Mouse (Mus musculus): Measurements from ENCODE around the gene Clec2g. TPM values are rescaled to one million over a fixed set of nuclear protein-coding genes. Genes with fewer than 3 reads are reported as not detected.
"Not testable (repeated sequence)": the region's sequence is repeated elsewhere in the genome, so short reads cannot be mapped to it uniquely, and the experiment has no call there.

Clec2g gene
- polyA plus RNA-seq, 1 experiment = 0.66 TPM

DNA sequence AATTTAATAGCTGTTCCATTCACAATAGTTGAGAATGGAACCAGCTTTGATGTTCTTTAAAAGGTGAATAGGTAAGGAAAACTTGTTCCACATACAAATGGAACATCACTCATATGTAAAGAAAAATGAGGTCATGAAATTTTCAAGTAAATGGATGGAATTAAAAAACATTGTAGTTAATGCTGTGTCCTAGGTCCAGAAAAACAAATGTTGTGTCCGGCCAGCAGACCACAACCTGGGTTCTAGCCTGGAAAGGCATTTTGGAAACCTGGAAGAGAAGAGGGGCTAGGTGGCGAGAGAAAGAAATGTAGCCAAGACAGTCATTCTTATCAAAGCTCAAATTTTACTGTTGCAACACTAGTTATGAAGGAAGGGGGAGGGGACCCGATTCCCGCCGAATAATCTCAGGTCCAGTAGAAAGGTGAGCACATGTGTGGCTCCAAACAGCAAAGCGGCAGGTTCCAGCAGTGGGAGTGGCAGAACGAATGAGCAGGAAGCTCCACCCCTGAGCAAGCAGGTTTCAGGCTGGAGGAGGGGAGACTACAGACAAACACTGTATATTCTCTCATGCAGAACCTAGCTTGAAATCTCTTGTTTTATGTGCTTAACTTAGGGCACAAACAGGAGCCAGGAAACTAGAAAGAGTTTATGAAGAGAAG is 75.8 kb downstream of the Clec2g start:
- not testable (repeated sequence) for DNase-seq (ENCODE audit: extremely low spot score in 1 of 2, low spot score in 1 of 2)

DNA sequence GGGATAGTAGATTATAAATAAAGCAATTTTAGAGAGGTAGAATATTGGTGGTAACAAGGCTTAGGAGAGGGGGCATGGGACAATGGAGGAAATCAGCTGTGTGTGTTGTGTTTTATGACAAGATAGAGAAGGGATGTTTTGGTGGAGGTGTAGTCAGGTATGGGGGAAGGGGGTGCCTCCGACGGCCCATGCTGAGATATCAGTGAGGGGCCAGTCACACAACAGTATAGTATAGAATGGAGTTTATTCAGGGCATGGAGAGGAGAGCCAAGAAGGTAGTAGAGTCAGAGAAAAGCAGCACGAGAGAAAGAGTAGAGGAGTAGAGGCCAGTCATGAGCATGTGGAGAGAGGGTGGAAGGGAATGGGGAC is 76.3 kb downstream of the Clec2g start:
- no peak for DNase-seq (ENCODE audit: extremely low spot score in 1 of 2, low spot score in 1 of 2)

DNA sequence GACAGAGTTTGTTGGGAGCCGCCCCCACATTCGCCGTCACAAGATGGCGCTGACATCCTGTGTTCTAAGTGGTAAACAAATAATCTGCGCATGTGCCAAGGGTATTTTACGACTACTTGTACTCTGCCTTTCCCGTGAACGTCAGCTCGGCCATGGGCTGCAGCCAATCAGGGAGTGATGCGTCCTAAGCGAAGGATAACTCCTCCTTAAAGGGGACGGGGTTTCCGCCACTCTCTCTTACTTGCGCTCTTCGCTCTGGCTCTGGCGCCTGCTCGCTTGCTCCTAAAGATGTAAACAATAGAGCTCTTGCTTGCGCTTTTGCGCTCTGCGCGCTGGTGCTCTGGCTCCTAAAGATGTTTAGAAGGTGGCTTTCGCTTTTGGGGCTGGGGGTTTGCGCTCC is 77.8 kb downstream of the Clec2g start:
- not testable (repeated sequence) for DNase-seq (ENCODE audit: extremely low spot score in 1 of 2, low spot score in 1 of 2)

DNA sequence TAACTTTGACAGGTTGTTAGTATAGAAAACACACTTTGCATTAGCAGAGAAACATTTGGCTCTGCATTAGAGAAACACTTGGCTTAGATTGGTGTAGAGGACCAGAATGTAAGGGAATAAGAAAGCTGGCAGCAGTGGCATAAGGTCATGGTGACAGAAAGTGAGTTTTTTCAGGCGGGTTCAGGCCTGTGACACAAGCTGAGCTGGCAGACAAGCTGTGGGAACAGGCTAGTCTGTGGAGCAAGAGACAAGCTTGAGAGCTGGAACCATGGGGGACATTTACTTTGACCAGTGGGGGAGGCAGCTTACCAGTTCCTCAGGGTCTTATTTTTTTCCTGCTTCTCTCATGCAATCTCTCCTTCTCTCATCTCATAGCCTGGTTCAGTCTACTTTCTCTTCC is 78.8 kb downstream of the Clec2g start:
- DNase-seq (ENCODE audit: extremely low spot score in 1 of 2, low spot score in 1 of 2) = no peak

DNA sequence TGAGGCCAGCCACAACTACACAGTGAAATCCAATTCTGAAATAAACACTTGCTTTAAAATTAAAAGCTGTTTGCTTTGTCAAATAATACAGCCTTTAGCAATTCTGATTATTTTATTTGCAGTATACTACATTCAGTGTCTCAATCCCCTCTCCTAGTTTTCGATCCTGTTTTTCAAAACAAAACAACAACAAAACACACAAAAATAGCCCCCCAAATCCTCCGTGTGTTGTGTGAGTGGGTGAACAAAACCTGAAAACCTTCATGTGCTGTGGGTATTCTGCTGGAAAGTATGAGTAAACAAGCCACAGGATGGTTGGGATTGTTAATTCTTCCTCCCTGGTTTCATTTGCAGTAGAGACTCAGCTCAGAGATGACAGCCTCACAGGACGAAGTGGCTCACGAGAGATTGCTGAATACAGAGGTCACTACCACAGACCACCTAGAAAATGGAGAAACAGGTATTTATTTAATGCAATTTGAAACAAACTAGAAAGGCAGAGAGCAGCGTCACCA is 79.6 kb downstream of the Clec2g start:
- no peak for DNase-seq (ENCODE audit: extremely low spot score in 1 of 2, low spot score in 1 of 2)

DNA sequence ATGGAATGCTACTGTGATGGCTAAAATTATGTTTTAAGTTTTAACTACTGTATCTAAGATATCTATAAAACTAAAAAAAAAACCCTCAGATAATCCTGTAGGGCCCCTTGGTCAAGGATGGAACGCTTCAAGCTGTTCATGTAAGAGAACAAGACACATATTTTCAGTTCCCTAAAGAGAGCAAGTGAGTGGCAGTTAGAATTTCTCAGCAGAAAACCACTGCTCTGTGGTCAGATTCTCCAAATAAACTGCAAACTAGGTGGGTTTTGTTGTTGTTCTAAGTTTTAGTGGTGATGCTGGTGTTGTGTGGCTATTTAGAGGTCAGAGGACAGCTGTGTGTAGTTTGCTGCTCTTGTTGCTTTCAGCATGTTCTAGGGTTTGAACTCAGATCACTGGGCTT is 80.2 kb downstream of the Clec2g start:
- no peak for DNase-seq (ENCODE audit: extremely low spot score in 1 of 2, low spot score in 1 of 2)

DNA sequence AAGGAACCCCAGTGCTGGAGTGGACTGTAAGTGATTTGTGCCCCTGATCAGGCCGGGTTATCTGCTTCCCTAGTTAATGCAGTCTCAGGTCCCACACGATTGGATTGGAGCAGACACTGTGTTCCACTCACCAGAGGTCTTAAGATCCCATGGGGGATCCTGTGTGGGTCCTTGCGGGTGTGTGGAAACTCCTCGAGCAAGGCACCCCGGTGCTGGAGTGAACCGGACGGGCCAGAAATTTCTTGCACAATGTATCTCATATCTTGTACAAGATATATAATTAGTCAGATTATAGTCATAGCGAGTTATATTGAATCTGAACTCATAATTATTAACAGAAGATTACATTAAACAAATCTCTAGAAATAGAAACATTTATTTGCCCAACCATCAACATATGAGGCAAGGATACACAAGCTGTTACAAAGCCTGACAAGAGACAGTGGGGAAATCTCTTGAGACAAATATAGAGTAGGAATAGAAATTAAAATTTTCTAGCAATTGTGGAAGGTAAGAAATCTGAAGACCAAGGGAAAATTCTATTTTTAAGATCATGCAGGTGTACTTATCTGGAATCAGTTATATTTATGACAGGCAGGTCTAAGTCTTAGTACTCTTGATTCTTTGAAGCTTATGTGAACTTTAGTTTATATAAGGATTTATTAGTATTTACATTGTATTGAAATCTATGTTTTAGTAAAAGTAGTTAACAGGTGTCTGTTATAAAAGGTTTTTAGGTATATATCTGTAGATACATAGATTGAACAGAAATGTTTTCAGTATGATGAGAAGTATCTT is 93.5 kb downstream of the Clec2g start:
- no peak for DNase-seq (ENCODE audit: extremely low spot score in 1 of 2, low spot score in 1 of 2)

DNA sequence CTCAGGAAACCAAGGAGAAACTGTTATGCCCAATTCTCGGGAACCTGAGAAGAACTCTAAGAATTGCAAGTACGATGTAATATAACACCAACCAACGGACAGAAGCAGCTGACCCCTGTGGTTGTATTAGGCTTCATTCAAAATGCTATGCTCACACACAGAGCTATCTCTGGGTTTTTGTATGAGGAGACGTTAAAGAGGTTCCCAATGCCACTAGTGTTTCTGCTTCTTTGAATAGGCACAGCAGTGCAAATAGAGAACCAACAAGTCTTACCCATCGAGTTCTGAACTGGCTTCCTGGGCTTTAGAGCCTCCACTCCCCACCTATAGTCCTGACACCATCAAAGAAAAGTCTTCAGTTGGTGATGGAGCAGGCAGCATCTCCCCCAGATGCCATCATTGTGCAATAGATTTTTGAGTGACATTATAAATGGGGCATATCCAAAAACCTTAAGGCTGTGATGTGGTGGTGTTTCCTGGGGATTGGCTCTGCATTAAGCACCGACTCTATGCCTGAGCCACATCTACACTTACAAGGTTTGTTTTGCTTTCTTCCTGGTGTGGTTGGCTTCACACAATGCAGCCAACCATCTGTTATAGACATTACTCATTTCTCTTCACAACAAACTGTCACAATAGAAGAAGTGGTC is 96.1 kb downstream of the Clec2g start:
- no peak for DNase-seq (ENCODE audit: extremely low spot score in 1 of 2, low spot score in 1 of 2)

DNA sequence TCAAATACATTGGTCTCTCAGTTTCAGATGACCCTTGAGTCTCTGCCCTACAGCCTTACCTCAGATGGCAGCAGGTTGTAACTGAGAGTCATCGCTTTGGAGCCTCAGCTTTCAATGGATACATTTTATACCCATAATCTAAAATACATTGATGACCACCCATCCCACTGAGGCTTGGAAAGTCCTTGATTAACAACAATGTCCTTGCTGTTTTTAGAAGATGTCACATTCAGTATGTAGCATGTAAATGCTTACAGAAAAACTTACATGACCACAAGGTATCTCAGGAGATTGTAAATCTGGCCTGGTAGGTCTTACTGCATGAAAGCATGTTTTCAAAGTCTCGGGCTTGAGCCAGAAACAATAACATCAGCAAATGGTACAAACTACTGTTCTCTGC is 96.8 kb downstream of the Clec2g start:
- no peak for DNase-seq (ENCODE audit: extremely low spot score in 1 of 2, low spot score in 1 of 2)

DNA sequence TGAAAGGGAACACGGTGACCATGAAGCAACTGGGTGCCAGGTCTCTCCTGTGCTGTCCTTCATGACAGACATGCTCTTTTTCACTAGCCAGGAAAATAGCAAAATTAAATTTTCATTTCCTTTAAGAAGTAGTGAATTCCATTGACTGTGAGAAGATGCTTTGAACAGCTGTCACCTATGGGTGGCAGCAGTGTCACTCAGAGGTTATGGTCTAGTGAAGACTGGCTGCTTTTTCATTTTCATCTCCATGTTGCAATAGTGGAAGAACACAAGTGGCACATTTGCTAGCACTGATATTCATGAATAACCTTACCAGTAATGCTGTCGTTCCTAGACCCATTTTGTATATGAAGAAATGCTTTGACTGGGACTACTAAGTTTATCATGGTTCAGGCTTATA is 99.2 kb downstream of the Clec2g start:
- DNase-seq (ENCODE audit: extremely low spot score in 1 of 2, low spot score in 1 of 2) = no peak

Other genes starting within 250 kb of the Clec2g start
- 0.15 TPM in 1 of 2 replicates, not detected in the other for gene Klrb1, start 211.3 kb upstream of the Clec2g start, polyA plus RNA-seq (2012; rRNA removed)
- 0.08 TPM in 1 of 2 replicates, not detected in the other for gene Klrb1c, start 145.2 kb upstream of the Clec2g start, polyA plus RNA-seq (2012; rRNA removed)
- not detected in 2 replicates for gene Gm44511, start 108.1 kb upstream of the Clec2g start, polyA plus RNA-seq (2012; rRNA removed)
- gene Klrb1b, start 108.0 kb upstream of the Clec2g start, polyA plus RNA-seq (2012; rRNA removed) = not detected in 2 replicates
- gene Clec2i, start 46.8 kb upstream of the Clec2g start, polyA plus RNA-seq (2012; rRNA removed) = 0.12 and 0.15 TPM in 2 replicates
- gene BC035044, start 43.3 kb upstream of the Clec2g start, polyA plus RNA-seq (2012; rRNA removed) = 2.0 and 2.3 TPM in 2 replicates
- 0.04 TPM in 1 of 2 replicates, not detected in the other for gene Klrb1f, start 111.5 kb downstream of the Clec2g start, polyA plus RNA-seq (2012; rRNA removed)
- 0.06 and 0.08 TPM in 2 replicates for gene Clec2e, start 166.5 kb downstream of the Clec2g start, polyA plus RNA-seq (2012; rRNA removed)
- 14.0 and 20.5 TPM in 2 replicates for gene Clec2d, start 246.2 kb downstream of the Clec2g start, polyA plus RNA-seq (2012; rRNA removed)

All from frontal cortex, adult 2 months (tissue).